Mouse (Mus musculus): ENCODE measurements at regions not wholly inside any gene's neighbourhood (a gene's known extent, or its start where the extent isn't known, plus 50 kb on each side); places are given as distances from the start of the nearest gene placed in this dataset.

GRCm38 (mm10) chr13:90749741-90750140 lies 155.4 kb downstream of the Atp6ap1l start:
- H3K27me3 ChIP-seq (ENCODE audit: control insufficient read depth, insufficient read depth, low read length) = no peaks in the 10 kb centered on the region
- peaks cover 24% of the 10 kb centered on the region; the same call in 1 of the 2 replicates for H3K4me1 ChIP-seq (ENCODE audit: control insufficient read depth, insufficient read depth)
- H3K4me2 ChIP-seq (ENCODE audit: low read depth, low read length) = no peak overlapping the region
- TF ChIP-seq CTCF (IDR thresholded peaks at IDR 0.05; ENCODE audit: low read depth) (no peak), EP300 (IDR thresholded peaks at IDR 0.05; ENCODE audit: low read depth) (no peak)
- H3K9ac ChIP-seq (replicated peaks; ENCODE audit: low read depth, low read length) = no peak overlapping the region
- H3K4me3 ChIP-seq (ENCODE audit: low read depth, low read length) = no peak overlapping the region
- no peak overlapping the region for H3K27ac ChIP-seq (ENCODE audit: low read depth)
- no peak for DNase-seq (ENCODE audit: low spot score)
- H3K9me3 ChIP-seq (replicated peaks; ENCODE audit: control insufficient read depth, low read length) = no peaks in the 10 kb centered on the region
- no peak for ATAC-seq (ENCODE audit: insufficient read depth, low read depth)
- WGBS = 62% methylated on average over 1 of the region's 1 CpGs
- no peaks in the 10 kb centered on the region for H3K36me3 ChIP-seq (replicated peaks; ENCODE audit: control insufficient read depth, insufficient read depth, low read length)

- TF ChIP-seq CTCF (IDR thresholded peaks at IDR 0.05; ENCODE audit: low read depth) (no peak), EP300 (IDR thresholded peaks at IDR 0.05; ENCODE audit: low read depth) (no peak)
- DNase-seq (ENCODE audit: low spot score) = peak; percentile 57
- Histone ChIP-seq H3K4me3 (ENCODE audit: low read depth, low read length) (no peak overlapping the region), H3K4me1 (ENCODE audit: control insufficient read depth, insufficient read depth) (peaks cover 26% of the 10 kb centered on the region; the same call in 1 of the 2 replicates), H3K36me3 (replicated peaks; ENCODE audit: control insufficient read depth, insufficient read depth, low read length) (no peaks in the 10 kb centered on the region), H3K27ac (ENCODE audit: low read depth) (peak overlapping the region; percentile 56), H3K4me2 (ENCODE audit: low read depth, low read length) (no peak overlapping the region), H3K9me3 (replicated peaks; ENCODE audit: control insufficient read depth, low read length) (no peaks in the 10 kb centered on the region), H3K9ac (replicated peaks; ENCODE audit: low read depth, low read length) (no peak overlapping the region), H3K27me3 (ENCODE audit: control insufficient read depth, insufficient read depth, low read length) (no peaks in the 10 kb centered on the region)
- 4% methylated on average over 1 of the region's 1 CpGs for WGBS
- peak; percentile 73 for ATAC-seq (ENCODE audit: insufficient read depth, low read depth)
Measured at GRCm38 (mm10) chr13:90745063-90745462, 160.1 kb downstream of the Atp6ap1l start.

- no peak for TF ChIP-seq EP300 (IDR thresholded peaks at IDR 0.05; ENCODE audit: low read depth)
- TF ChIP-seq CTCF (IDR thresholded peaks at IDR 0.05; ENCODE audit: low read depth) = no peak
- Histone ChIP-seq H3K27me3 (ENCODE audit: control insufficient read depth, insufficient read depth, low read length) (no peaks in the 10 kb centered on the region), H3K4me1 (ENCODE audit: control insufficient read depth, insufficient read depth) (peaks cover 20% of the 10 kb centered on the region; the same call in 1 of the 2 replicates), H3K9ac (replicated peaks; ENCODE audit: low read depth, low read length) (no peak overlapping the region), H3K4me2 (ENCODE audit: low read depth, low read length) (no peak overlapping the region), H3K36me3 (replicated peaks; ENCODE audit: control insufficient read depth, insufficient read depth, low read length) (no peaks in the 10 kb centered on the region), H3K4me3 (ENCODE audit: low read depth, low read length) (no peak overlapping the region), H3K27ac (ENCODE audit: low read depth) (no peak overlapping the region), H3K9me3 (replicated peaks; ENCODE audit: control insufficient read depth, low read length) (no peaks in the 10 kb centered on the region)
- DNase-seq (ENCODE audit: low spot score) (no peak), ATAC-seq (ENCODE audit: insufficient read depth, low read depth) (no peak)
- 72% methylated on average over 4 of the region's 4 CpGs for WGBS
Measured at GRCm38 (mm10) chr13:90742615-90743402, 162.3 kb downstream of the Atp6ap1l start.

GRCm38 (mm10) chr13:90739797-90740196 lies 165.4 kb downstream of the Atp6ap1l start:
- H3K9ac ChIP-seq (replicated peaks; ENCODE audit: low read depth, low read length) = no peak overlapping the region
- no peaks in the 10 kb centered on the region for H3K9me3 ChIP-seq (replicated peaks; ENCODE audit: control insufficient read depth, low read length)
- H3K27ac ChIP-seq (ENCODE audit: low read depth) = no peak overlapping the region
- H3K36me3 ChIP-seq (replicated peaks; ENCODE audit: control insufficient read depth, insufficient read depth, low read length) = no peaks in the 10 kb centered on the region
- DNase-seq (ENCODE audit: low spot score) = no peak
- 0 out of 2 replicates have a peak, but pooled peaks cover 2% of the 10 kb centered on the region for H3K4me1 ChIP-seq (ENCODE audit: control insufficient read depth, insufficient read depth)
- 81% methylated on average over 1 of the region's 1 CpGs for WGBS
- H3K4me3 ChIP-seq (ENCODE audit: low read depth, low read length) = no peak overlapping the region
- no peak overlapping the region for H3K4me2 ChIP-seq (ENCODE audit: low read depth, low read length)
- TF ChIP-seq EP300 (IDR thresholded peaks at IDR 0.05; ENCODE audit: low read depth) (no peak), CTCF (IDR thresholded peaks at IDR 0.05; ENCODE audit: low read depth) (no peak)
- H3K27me3 ChIP-seq (ENCODE audit: control insufficient read depth, insufficient read depth, low read length) = no peaks in the 10 kb centered on the region
- no peak for ATAC-seq (ENCODE audit: insufficient read depth, low read depth)

- DNase-seq (ENCODE audit: low spot score) (no peak), ATAC-seq (ENCODE audit: insufficient read depth, low read depth) (no peak)
- Histone ChIP-seq H3K27ac (ENCODE audit: low read depth) (peak overlapping the region; percentile 26; the same call in 1 of the 2 replicates), H3K4me1 (ENCODE audit: control insufficient read depth, insufficient read depth) (no peaks in the 10 kb centered on the region), H3K36me3 (replicated peaks; ENCODE audit: control insufficient read depth, insufficient read depth, low read length) (no peaks in the 10 kb centered on the region), H3K4me2 (ENCODE audit: low read depth, low read length) (no peak overlapping the region), H3K9ac (replicated peaks; ENCODE audit: low read depth, low read length) (no peak overlapping the region), H3K27me3 (ENCODE audit: control insufficient read depth, insufficient read depth, low read length) (no peaks in the 10 kb centered on the region), H3K9me3 (replicated peaks; ENCODE audit: control insufficient read depth, low read length) (no peaks in the 10 kb centered on the region), H3K4me3 (ENCODE audit: low read depth, low read length) (no peak overlapping the region)
- no peak for TF ChIP-seq CTCF (IDR thresholded peaks at IDR 0.05; ENCODE audit: low read depth)
- no peak for TF ChIP-seq EP300 (IDR thresholded peaks at IDR 0.05; ENCODE audit: low read depth)
- 43% methylated on average over 3 of the region's 3 CpGs for WGBS
Measured at GRCm38 (mm10) chr13:90738513-90738912, 166.6 kb downstream of the Atp6ap1l start.

Measured in heart, postnatal 0 days (tissue).